Mouse (Mus musculus) limb, embryonic 13.5 days (tissue): ENCODE data around the gene Mrrf. TPM values are rescaled to one million over a fixed set of nuclear protein-coding genes. Genes with fewer than 3 reads are reported as not detected.
"Not testable (repeated sequence)": the region's sequence is repeated elsewhere in the genome, so short reads cannot be mapped to it uniquely, and the experiment has no call there.

Source experiments
- ATAC-seq: fragments of 200-750 bp; cut with Nextera tagmentation; 2 replicates; pipeline ENCODE4 v1.8.0; 2017; ENCODE audit warnings: low read depth, moderate number of reproducible peaks, moderate TSS enrichment; ENCODE audit not compliant: low FRiP score
- H3K27ac ChIP-seq: fragments of 300-500 bp; sonication (generic); 2 replicates; pipeline ENCODE4 v1.5.1; 2015; ENCODE audit warnings: inconsistent platforms, mild to moderate bottlenecking, moderate library complexity
- H3K27me3 ChIP-seq: fragments of 300-500 bp; sonication (generic); 2 replicates; pipeline ENCODE4 v1.6.1; 2015; ENCODE audit warnings: mild to moderate bottlenecking, inconsistent platforms
- H3K36me3 ChIP-seq: fragments of 300-500 bp; sonication (generic); 2 replicates; pipeline ENCODE4 v1.6.1; 2015; ENCODE audit warnings: inconsistent platforms, mild to moderate bottlenecking, moderate library complexity
- H3K4me1 ChIP-seq: fragments of 300-500 bp; sonication (generic); 2 replicates; pipeline ENCODE4 v1.6.1; 2015; ENCODE audit warnings: inconsistent platforms
- H3K4me2 ChIP-seq: fragments of 300-500 bp; sonication (generic); replicated peaks from 2 replicates; pipeline ENCODE4 v1.6.1; 2015; ENCODE audit warnings: inconsistent platforms, mild to moderate bottlenecking, moderate library complexity
- H3K4me3 ChIP-seq: fragments of 300-500 bp; sonication (generic); 2 replicates; pipeline ENCODE4 v1.5.1; 2015; ENCODE audit warnings: moderate library complexity, mild to moderate bottlenecking, inconsistent platforms
- H3K9ac ChIP-seq: fragments of 300-500 bp; sonication (generic); 2 replicates; pipeline ENCODE4 v1.6.1; 2015; ENCODE audit warnings: mild to moderate bottlenecking, inconsistent platforms
- H3K9me3 ChIP-seq: fragments of 300-500 bp; sonication (generic); 2 replicates; pipeline ENCODE4 v1.6.1; 2016; ENCODE audit warnings: inconsistent platforms
- WGBS: fragments of 180-500 bp; shearing (Covaris S2); methylation state at CpG from one replicate; pipeline ENCODE4 v1.1.7; 2015; 5-methylcytosine and 5-hydroxymethylcytosine counted together
- polyA plus RNA-seq: library from polyadenylated mRNA; unstranded; fragments of >200 nt; fragmentation: Nextera tagmentation; extraction: Ambion mirVana; gene quantifications from 2 replicates; pipeline ENCODE4 v1.2.1, GENCODE M21; 2015

Gene Mrrf
- polyA plus RNA-seq, 1 experiment from 2014 or later = 31.3 TPM

- ATAC-seq, H3K4me2 ChIP-seq, H3K9ac ChIP-seq, H3K27me3 ChIP-seq, H3K4me1 ChIP-seq, H3K4me3 ChIP-seq, H3K9me3 ChIP-seq, H3K27ac ChIP-seq: not testable (repeated sequence)
- 82% methylated on average over 6 of the region's 6 CpGs for WGBS
- H3K36me3 ChIP-seq = peaks cover 12% of the 10 kb centered on the region
Measured at GRCm38 (mm10) chr2:36189200-36189599, 53.0 kb downstream of the Mrrf start.

- no peak for ATAC-seq
- no peak overlapping the region for H3K9ac ChIP-seq
- H3K4me2 ChIP-seq = no peak overlapping the region
- peaks cover 12% of the 10 kb centered on the region for H3K36me3 ChIP-seq
- H3K27ac ChIP-seq = no peak overlapping the region
- H3K4me1 ChIP-seq = peaks cover 5% of the 10 kb centered on the region; the same call in 1 of the 2 replicates
- 36% methylated on average over 12 of the region's 12 CpGs for WGBS
- no peaks in the 10 kb centered on the region for H3K9me3 ChIP-seq
- H3K27me3 ChIP-seq = peaks cover 12% of the 10 kb centered on the region
- no peak overlapping the region for H3K4me3 ChIP-seq
Measured at GRCm38 (mm10) chr2:36191098-36191941, 55.1 kb downstream of the Mrrf start.

- no peak overlapping the region for H3K9ac ChIP-seq
- no peaks in the 10 kb centered on the region for H3K9me3 ChIP-seq
- WGBS = 72% methylated on average over 3 of the region's 3 CpGs
- peaks cover 69% of the 10 kb centered on the region for H3K27me3 ChIP-seq
- no peak for ATAC-seq
- no peak overlapping the region for H3K4me3 ChIP-seq
- H3K4me2 ChIP-seq = no peak overlapping the region
- H3K36me3 ChIP-seq = no peaks in the 10 kb centered on the region
- H3K27ac ChIP-seq = no peak overlapping the region
- peaks cover 2% of the 10 kb centered on the region for H3K4me1 ChIP-seq
Measured at GRCm38 (mm10) chr2:36197021-36197420, 60.8 kb downstream of the Mrrf start.

GRCm38 (mm10) chr2:36197919-36198881, 62.0 kb downstream of the Mrrf start:
- Histone ChIP-seq H3K4me2 (0 out of 2 replicates have a peak overlapping the region, but pooled peaks have one; percentile 4), H3K9ac (no peak overlapping the region), H3K9me3 (no peaks in the 10 kb centered on the region), H3K27me3 (peaks cover 81% of the 10 kb centered on the region), H3K36me3 (no peaks in the 10 kb centered on the region), H3K27ac (no peak overlapping the region), H3K4me3 (no peak overlapping the region), H3K4me1 (peaks cover 14% of the 10 kb centered on the region)
- 24% methylated on average over 20 of the region's 20 CpGs for WGBS
- no peak for ATAC-seq

- Histone ChIP-seq H3K9ac (no peak overlapping the region), H3K9me3 (no peaks in the 10 kb centered on the region), H3K4me3 (no peak overlapping the region), H3K4me1 (peaks cover 20% of the 10 kb centered on the region), H3K27ac (no peak overlapping the region), H3K27me3 (peaks cover 87% of the 10 kb centered on the region), H3K36me3 (no peaks in the 10 kb centered on the region), H3K4me2 (no peak overlapping the region)
- 28% methylated on average over 3 of the region's 3 CpGs for WGBS
- no peak for ATAC-seq
Measured at GRCm38 (mm10) chr2:36198882-36199262, 62.7 kb downstream of the Mrrf start.

GRCm38 (mm10) chr2:36200813-36201212, 64.6 kb downstream of the Mrrf start:
- ATAC-seq = no peak
- Histone ChIP-seq H3K27ac (no peak overlapping the region), H3K4me2 (no peak overlapping the region), H3K27me3 (peaks cover 98% of the 10 kb centered on the region), H3K9me3 (no peaks in the 10 kb centered on the region), H3K9ac (no peak overlapping the region), H3K4me1 (peaks cover 24% of the 10 kb centered on the region), H3K4me3 (no peak overlapping the region), H3K36me3 (no peaks in the 10 kb centered on the region)
- 81% methylated on average over 2 of the region's 2 CpGs for WGBS

GRCm38 (mm10) chr2:36201756-36202610, 65.8 kb downstream of the Mrrf start:
- 22% methylated on average over 18 of the region's 18 CpGs for WGBS
- Histone ChIP-seq H3K9me3 (no peaks in the 10 kb centered on the region), H3K4me3 (no peak overlapping the region), H3K27me3 (peaks cover 87% of the 10 kb centered on the region), H3K36me3 (no peaks in the 10 kb centered on the region), H3K4me2 (peak overlapping the region; percentile 80), H3K4me1 (peaks cover 34% of the 10 kb centered on the region), H3K27ac (no peak overlapping the region), H3K9ac (no peak overlapping the region)
- no peak for ATAC-seq

- WGBS = 17% methylated on average over 5 of the region's 5 CpGs
- Histone ChIP-seq H3K36me3 (no peaks in the 10 kb centered on the region), H3K9ac (no peak overlapping the region), H3K9me3 (no peaks in the 10 kb centered on the region), H3K27ac (no peak overlapping the region), H3K4me3 (peak overlapping the region; percentile 44), H3K4me1 (peaks cover 39% of the 10 kb centered on the region), H3K27me3 (peaks cover 81% of the 10 kb centered on the region), H3K4me2 (peak overlapping the region; percentile 80)
- ATAC-seq = no peak
Measured at GRCm38 (mm10) chr2:36202611-36202880, 66.4 kb downstream of the Mrrf start.

- Histone ChIP-seq H3K27ac (no peak overlapping the region), H3K4me1 (peaks cover 39% of the 10 kb centered on the region), H3K9ac (peak overlapping the region; percentile 63), H3K9me3 (no peaks in the 10 kb centered on the region), H3K4me3 (peak overlapping the region; percentile 44), H3K27me3 (peaks cover 74% of the 10 kb centered on the region), H3K4me2 (peak overlapping the region; percentile 80), H3K36me3 (no peaks in the 10 kb centered on the region)
- WGBS = 2% methylated on average over 39 of the region's 39 CpGs
- 0 out of 2 replicates have a peak, but pooled peaks have one; percentile 26 for ATAC-seq
Measured at GRCm38 (mm10) chr2:36203011-36203825, 67.0 kb downstream of the Mrrf start.

- Histone ChIP-seq H3K27ac (no peak overlapping the region), H3K4me3 (no peak overlapping the region), H3K4me2 (no peak overlapping the region), H3K9me3 (no peaks in the 10 kb centered on the region), H3K9ac (no peak overlapping the region), H3K4me1 (peaks cover 39% of the 10 kb centered on the region), H3K27me3 (peaks cover 71% of the 10 kb centered on the region), H3K36me3 (no peaks in the 10 kb centered on the region)
- no peak for ATAC-seq
- WGBS = 62% methylated on average over 4 of the region's 4 CpGs
Measured at GRCm38 (mm10) chr2:36204595-36204994, 68.4 kb downstream of the Mrrf start.

GRCm38 (mm10) chr2:36207071-36207470, 70.9 kb downstream of the Mrrf start:
- no peak overlapping the region for H3K4me3 ChIP-seq
- no peak for ATAC-seq
- no peak overlapping the region for H3K9ac ChIP-seq
- no peaks in the 10 kb centered on the region for H3K9me3 ChIP-seq
- peaks cover 49% of the 10 kb centered on the region for H3K4me1 ChIP-seq
- peaks cover 71% of the 10 kb centered on the region for H3K27me3 ChIP-seq
- no peaks in the 10 kb centered on the region for H3K36me3 ChIP-seq
- H3K27ac ChIP-seq = no peak overlapping the region
- H3K4me2 ChIP-seq = no peak overlapping the region
- WGBS = 20% methylated on average over 11 of the region's 11 CpGs
